Mouse (Mus musculus) Patski (cell line): ENCODE results near the gene Stub1. TPM values are rescaled to one million over a fixed set of nuclear protein-coding genes. Genes with fewer than 3 reads are reported as not detected.

Source experiments
- ATAC-seq: fragments of 100-300 bp; one replicate; pipeline ENCODE4 v1.8.0; 2021
- CTCF ChIA-PET: fragments of 350-600 bp; sonication (Branson Sonifier 250); formaldehyde crosslinking; loops from one replicate; lab custom pipeline; 2022; ENCODE audit warnings: inconsistent platforms; lab: Charles Lee
- POLR2A ChIA-PET: fragments of 350-600 bp; sonication (Branson Sonifier 250); formaldehyde crosslinking; loops from one replicate; lab custom pipeline; 2022; ENCODE audit warnings: antibody characterized with exemption, inconsistent platforms; lab: Charles Lee
- DNase-seq: peaks from one replicate; pipeline ENCODE4 v3.0.0-alpha.2; 2011; ENCODE audit warnings: low read depth, low spot score
- H3K27me3 ChIP-seq: fragments of 371-371 bp; one replicate; pipeline ENCODE4 v1.5.1; 2021
- CTCF ChIP-seq: fragments of 100-300 bp; IDR thresholded peaks from one replicate; pipeline ENCODE4 v1.5.1; 2021
- in situ Hi-C: fragments of 300-500 bp; cut with MboI; formaldehyde crosslinking; loops from 3 replicates; pipeline ENCODE4 v1.11.1; 2018; ENCODE audit warnings: low pct_unique_long_range_greater_than_20kb, mixed read lengths
- polyA plus RNA-seq: library from polyadenylated mRNA; unstranded; gene quantifications from one replicate; pipeline ENCODE4 v1.2.3, GENCODE M21; 2021

The Stub1 gene
- polyA plus RNA-seq, 1 experiment from 2014 or later, result 188 TPM

DNA sequence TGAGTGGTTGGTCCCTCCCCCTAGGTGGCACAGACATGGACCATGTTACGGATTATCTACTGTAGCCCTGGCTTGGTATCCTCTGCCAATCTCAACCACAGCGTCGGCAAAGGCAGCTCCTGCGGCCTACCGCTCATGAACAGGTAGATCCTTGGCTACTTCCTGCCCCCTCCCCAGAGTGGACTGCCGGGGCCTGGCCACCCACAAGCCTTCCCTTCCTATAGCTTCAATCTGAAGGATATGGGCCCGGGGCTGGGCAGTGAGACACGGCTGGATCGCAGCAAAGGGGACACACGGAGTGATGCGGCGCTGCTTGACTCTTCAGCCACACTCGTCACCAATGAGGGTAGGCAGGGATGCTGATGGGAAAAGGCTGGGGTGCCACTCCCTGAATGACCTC lies 6.2 kb downstream of the Stub1 start:
- TF ChIP-seq CTCF, result no peak
- in situ Hi-C loops, result no loop called here
- no peaks in the 10 kb centered on the region for H3K27me3 ChIP-seq
- DNase-seq (no peak), ATAC-seq (no peak)
- CTCF ChIA-PET, result no interaction called here
- POLR2A ChIA-PET, result no interaction called here

DNA sequence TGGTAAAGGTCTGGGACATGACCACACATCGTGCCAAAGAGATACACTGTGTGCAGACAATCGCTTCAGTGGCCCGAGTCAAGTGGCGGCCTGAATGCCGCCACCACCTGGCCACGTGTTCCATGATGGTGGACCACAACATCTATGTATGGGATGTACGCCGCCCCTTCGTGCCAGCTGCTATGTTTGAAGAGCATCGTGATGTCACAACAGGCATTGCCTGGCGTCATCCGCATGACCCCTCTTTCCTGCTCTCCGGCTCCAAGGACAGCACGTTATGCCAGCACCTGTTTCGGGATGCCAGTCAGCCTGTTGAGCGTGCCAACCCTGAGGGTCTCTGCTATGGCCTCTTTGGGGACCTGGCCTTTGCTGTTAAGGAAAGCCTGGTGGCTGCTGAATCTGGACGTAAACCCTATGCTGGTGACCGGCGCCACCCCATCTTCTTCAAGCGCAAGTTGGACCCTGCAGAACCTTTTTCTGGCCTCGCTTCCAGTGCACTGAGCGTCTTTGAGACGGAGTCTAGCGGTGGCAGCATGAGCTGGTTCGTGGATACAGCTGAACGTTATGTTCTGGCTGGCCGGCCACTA lies 7.1 kb downstream of the Stub1 start:
- POLR2A ChIA-PET, result interaction anchor here (1.2 kb wide), 1 partner anchor 12 kb away, joined by 3 read pairs; the partner anchor contains the start of gene Rhbdl1
- CTCF ChIA-PET, result no interaction called here
- H3K27me3 ChIP-seq, result no peaks in the 10 kb centered on the region
- in situ Hi-C loops, result no loop called here
- ATAC-seq (no peak), DNase-seq (no peak)
- TF ChIP-seq CTCF, result no peak

DNA sequence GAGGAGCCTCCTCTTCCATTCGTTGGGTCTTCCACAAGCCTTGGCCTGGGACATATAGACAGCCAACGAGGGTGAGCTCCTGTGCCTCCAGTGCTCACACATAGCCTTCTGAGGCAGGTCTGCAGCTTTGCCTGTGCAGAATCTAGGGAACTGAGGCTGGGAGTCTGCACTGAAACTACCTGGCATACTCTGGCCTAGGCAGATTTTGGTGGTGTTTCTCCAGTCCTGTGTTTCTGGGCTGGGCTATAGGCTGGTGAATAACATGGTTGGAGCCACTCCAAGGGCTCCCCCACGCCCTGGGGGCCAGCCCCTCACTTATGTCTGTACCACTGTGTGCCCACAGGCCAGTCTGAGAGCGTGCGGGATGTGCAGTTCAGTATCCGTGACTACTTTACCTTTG lies 7.9 kb downstream of the Stub1 start:
- ChIA-PET POLR2A (interaction anchor here (0.6 to 1.2 kb wide), 3 partner anchors 12 to 22 kb away, joined by 3 read pairs; partner anchors contain the start of gene Rhbdl1), CTCF (no interaction called here)
- no peak for TF ChIP-seq CTCF
- ATAC-seq (no peak), DNase-seq (no peak)
- H3K27me3 ChIP-seq, result no peaks in the 10 kb centered on the region
- in situ Hi-C loops, result no loop called here

DNA sequence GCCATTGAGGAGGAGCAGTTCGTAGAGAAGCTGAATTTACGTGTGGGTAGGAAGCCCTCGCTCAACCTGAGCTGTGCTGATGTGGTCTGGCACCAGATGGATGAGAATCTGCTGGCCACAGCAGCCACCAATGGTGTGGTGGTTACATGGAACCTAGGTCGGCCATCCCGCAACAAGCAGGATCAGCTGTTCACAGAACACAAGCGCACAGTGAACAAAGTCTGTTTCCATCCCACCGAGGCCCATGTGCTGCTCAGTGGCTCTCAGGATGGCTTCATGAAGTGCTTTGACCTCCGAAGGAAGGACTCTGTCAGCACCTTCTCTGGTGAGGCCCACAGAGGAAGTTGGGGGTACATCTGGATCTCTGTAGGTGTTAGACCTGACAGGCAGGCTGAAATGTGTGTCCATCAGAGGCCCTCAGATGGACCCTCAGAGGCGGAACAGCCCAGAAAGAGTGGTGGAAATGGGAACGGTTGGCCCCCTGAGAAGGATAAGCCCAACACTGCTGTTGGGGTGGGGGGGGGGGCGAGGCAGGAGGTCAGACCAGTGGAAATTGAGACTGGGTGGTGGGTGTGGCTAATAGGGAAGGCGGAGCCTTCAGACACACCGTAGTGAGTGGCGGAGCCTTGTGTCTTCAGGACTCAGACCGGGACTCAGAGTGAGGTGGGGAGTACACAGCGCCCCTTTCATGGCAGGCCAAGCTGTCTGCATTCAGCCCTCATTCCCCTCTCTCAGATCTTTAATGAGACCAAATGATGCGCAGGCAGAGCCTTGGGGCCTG lies 8.7 kb downstream of the Stub1 start:
- TF ChIP-seq CTCF, result no peak
- ATAC-seq, result no peak
- POLR2A ChIA-PET, result interaction anchor here (2.2 kb wide), 1 partner anchor 8 kb away, joined by 11 read pairs; the partner anchor contains the start of gene Stub1
- in situ Hi-C loops, result no loop called here
- DNase-seq, result no peak
- H3K27me3 ChIP-seq, result peaks cover 4% of the 10 kb centered on the region
- CTCF ChIA-PET, result interaction anchor here (2.3 kb wide), 1 partner anchor 8 kb away, joined by 8 read pairs; the partner anchor contains the start of gene Stub1

DNA sequence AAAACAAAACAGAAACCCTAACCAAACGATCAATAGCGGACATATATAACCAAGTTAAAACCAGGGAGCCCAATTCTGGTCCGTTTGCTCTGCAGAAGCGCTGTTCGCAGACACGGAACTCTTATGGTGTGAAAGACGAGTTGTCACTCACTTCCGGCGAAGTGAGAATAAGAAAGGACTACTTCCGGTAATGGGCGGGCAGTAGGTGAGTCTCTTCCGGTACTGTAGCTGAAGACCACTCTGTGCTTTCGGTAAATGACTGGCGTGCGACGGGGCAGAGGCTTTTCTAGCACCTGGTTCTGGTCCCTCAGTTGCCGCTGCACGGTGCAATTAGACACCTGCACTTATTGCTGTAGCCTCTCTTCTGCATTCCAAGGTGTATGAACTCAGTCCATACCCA lies 9.8 kb downstream of the Stub1 start, which contains the start of gene Wdr24:
Gene Wdr24 (plus strand): TSS at position 176 of the 400 bp plus-strand sequence.
- no peak for ATAC-seq
- ChIA-PET CTCF (interaction anchor here (2.3 kb wide), 1 partner anchor 9 kb away, joined by 8 read pairs; the partner anchor contains the start of gene Stub1), POLR2A (interaction anchor here (2.2 kb wide), 1 partner anchor 9 kb away, joined by 11 read pairs; the partner anchor contains the start of gene Stub1)
- TF ChIP-seq CTCF, result no peak
- in situ Hi-C loops, result no loop called here
- H3K27me3 ChIP-seq, result peaks cover 11% of the 10 kb centered on the region
- DNase-seq, result no peak

DNA sequence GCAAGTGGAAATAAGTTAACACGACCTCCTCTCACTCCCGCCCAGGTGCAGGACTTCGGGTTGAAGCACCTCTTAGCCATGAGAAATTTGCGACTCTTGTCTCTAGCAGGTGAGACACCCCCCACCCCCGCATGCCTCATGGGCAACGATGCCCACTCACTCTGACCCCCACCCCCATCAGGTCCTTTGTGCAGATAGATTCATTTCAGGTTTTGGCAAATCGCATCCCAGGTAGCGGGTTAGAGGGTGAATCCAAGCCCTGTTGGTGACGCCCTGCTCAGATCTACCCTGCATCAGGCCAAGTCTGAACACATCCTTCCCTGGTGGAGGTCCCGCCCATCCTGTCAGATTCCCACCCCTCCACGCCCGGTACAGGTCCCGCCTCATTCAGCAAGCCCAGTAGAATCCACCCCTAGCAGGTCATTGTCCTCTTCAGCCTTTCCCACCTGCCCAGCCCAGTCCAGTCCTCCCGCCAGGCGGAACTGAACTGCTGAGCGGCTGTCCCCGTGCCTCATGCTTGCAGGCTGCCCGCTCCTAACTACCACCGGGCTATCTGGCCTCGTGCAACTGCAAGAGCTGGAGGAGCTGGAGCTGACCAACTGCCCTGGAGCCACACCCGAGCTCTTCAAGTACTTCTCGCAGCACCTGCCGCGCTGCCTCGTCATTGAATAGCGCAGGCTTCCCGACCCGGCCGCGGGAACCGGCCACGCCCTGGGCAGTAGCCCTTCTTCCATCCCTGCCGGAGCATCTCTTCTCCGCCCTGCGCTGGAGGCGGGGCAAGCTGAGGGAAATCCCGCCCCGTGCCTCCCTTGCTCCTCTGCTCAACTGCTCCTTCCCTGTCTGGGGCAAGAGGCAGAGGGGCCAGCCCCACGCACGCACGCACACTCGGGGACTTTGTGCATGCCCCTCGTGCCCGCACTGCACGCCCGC lies 14.1 kb downstream of the Stub1 start:
- TF ChIP-seq CTCF, result no peak
- DNase-seq (no peak), ATAC-seq (no peak)
- CTCF ChIA-PET, result no interaction called here
- peaks cover 17% of the 10 kb centered on the region for H3K27me3 ChIP-seq
- in situ Hi-C loops, result no loop called here
- POLR2A ChIA-PET, result no interaction called here

DNA sequence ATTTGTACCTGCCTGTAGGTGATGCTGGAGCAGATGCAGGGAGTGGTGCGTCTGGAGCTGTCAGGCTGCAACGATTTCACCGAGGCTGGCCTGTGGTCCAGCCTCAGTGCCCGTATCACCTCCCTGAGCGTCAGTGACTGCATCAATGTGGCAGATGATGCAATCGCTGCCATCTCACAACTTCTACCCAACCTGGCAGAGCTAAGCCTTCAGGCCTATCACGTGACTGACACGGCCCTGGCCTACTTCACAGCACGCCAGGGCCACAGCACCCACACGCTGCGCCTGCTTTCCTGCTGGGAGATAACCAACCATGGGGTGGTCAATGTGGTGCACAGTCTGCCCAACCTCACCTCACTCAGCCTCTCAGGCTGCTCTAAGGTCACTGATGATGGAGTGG lies 15.5 kb downstream of the Stub1 start:
- H3K27me3 ChIP-seq, result peaks cover 17% of the 10 kb centered on the region
- POLR2A ChIA-PET, result interaction anchor here (1.8 kb wide), 1 partner anchor 14 kb away, joined by 6 read pairs; no protein-coding TSS in a partner anchor
- no peak for DNase-seq

DNA sequence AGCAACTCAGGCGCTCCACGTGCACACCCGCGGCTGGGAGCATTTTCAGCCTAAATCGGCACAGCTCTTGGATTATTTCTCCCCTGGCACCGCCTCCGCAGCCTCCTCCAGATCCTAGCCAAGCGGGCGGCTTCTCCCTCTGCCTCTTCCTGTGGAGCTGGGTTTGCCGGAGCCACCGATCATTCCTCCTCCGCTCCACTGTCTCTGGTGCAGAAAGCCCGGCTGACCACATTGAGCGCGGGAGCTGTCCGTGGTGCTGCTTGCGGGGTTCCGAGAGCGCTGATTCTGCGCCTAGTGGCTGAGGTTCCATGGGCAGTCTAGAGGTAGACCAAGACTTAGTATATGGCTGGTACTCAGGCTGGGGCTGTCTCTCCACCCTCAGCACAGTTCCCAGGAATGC lies 19.7 kb downstream of the Stub1 start:
- CTCF ChIA-PET, result interaction anchor here (0.6 to 1.6 kb wide), 2 partner anchors 12 to 21 kb away, joined by 3 to 5 read pairs; no protein-coding TSS in a partner anchor
- in situ Hi-C loops, result no loop called here
- ATAC-seq (no peak), DNase-seq (no peak)
- POLR2A ChIA-PET, result interaction anchor here (1.2 kb wide), 1 partner anchor 11 kb away, joined by 3 read pairs; no protein-coding TSS in a partner anchor
- H3K27me3 ChIP-seq, result peaks cover 16% of the 10 kb centered on the region
- TF ChIP-seq CTCF, result no peak

More for the DNA sequence above, 15.5 kb downstream of the Stub1 start:
- TF ChIP-seq CTCF, result no peak
- in situ Hi-C loops, result no loop called here
- no peak for ATAC-seq
- CTCF ChIA-PET, result no interaction called here

DNA sequence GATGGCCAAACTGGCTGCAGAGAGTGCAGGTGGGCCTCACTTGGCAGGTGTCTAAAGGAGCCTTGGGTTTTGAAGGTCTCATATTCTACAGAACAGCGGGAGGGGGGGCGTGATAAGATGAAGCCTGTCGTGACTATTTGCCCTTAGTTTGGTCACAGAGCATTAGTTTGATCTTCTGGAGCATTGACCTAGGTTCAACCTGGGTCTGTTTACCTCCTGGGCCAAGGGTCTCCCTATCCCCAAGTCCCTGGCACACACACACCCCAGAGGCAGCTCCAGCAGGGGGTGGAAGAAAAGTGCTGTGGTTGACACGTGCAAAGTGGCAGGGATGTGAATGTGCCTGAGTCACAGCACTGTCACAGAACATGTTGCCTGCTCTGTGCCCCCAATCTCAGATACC lies 22.3 kb downstream of the Stub1 start:
- in situ Hi-C loops, result no loop called here
- no peak for TF ChIP-seq CTCF
- peaks cover 11% of the 10 kb centered on the region for H3K27me3 ChIP-seq

More for the DNA sequence above, 22.3 kb downstream of the Stub1 start:
- ATAC-seq, result no peak
- no peak for DNase-seq
- CTCF ChIA-PET, result no interaction called here
- POLR2A ChIA-PET, result no interaction called here
